Mouse (Mus musculus) liver, embryonic 12.5 days (tissue): ENCODE measurements around the gene Cd300lg. TPM values are rescaled to one million over a fixed set of nuclear protein-coding genes. Genes with fewer than 3 reads are reported as not detected.

Experiments
- ATAC-seq: fragments of 200-750 bp; cut with Nextera tagmentation; 2 replicates; pipeline ENCODE4 v1.8.0; 2017; ENCODE audit warnings: moderate number of reproducible peaks, mild to moderate bottlenecking, moderate library complexity
- H3K27ac ChIP-seq: fragments of 300-500 bp; sonication (generic); 2 replicates; pipeline ENCODE4 v1.5.1; 2016; ENCODE audit warnings: mild to moderate bottlenecking
- H3K27me3 ChIP-seq: fragments of 300-500 bp; sonication (generic); replicated peaks from 2 replicates; pipeline ENCODE4 v1.6.1; 2016; ENCODE audit warnings: mild to moderate bottlenecking, moderate library complexity
- H3K36me3 ChIP-seq: fragments of 300-500 bp; sonication (generic); 2 replicates; pipeline ENCODE4 v1.6.1; 2016; ENCODE audit warnings: mild to moderate bottlenecking, moderate library complexity
- H3K4me1 ChIP-seq: fragments of 300-500 bp; sonication (generic); 2 replicates; pipeline ENCODE4 v1.6.1; 2016
- H3K4me2 ChIP-seq: fragments of 300-500 bp; sonication (generic); 2 replicates; pipeline ENCODE4 v1.6.1; 2016; ENCODE audit warnings: mild to moderate bottlenecking, moderate library complexity
- H3K4me3 ChIP-seq: fragments of 300-500 bp; sonication (generic); 2 replicates; pipeline ENCODE4 v1.5.1; 2016; ENCODE audit warnings: mild to moderate bottlenecking, moderate library complexity
- H3K9ac ChIP-seq: fragments of 300-500 bp; sonication (generic); 2 replicates; pipeline ENCODE4 v1.6.1; 2016; ENCODE audit warnings: mild to moderate bottlenecking, moderate library complexity
- H3K9me3 ChIP-seq: fragments of 300-500 bp; sonication (generic); replicated peaks from 2 replicates; pipeline ENCODE4 v1.6.1; 2016; ENCODE audit warnings: mild to moderate bottlenecking, moderate library complexity
- WGBS: fragments of 180-500 bp; shearing (Covaris S2); methylation state at CpG from one replicate; pipeline ENCODE4 v1.1.7; 2016; ENCODE audit not compliant: insufficient replicate concordance; 5-methylcytosine and 5-hydroxymethylcytosine counted together
- polyA plus RNA-seq: library from polyadenylated mRNA; unstranded; fragments of >200 nt; fragmentation: Nextera tagmentation; extraction: Ambion mirVana; gene quantifications from 2 replicates; pipeline ENCODE4 v1.2.1, GENCODE M21; 2016

Cd300lg gene
- polyA plus RNA-seq, 1 experiment from 2014 or later = 0.51 TPM

DNA sequence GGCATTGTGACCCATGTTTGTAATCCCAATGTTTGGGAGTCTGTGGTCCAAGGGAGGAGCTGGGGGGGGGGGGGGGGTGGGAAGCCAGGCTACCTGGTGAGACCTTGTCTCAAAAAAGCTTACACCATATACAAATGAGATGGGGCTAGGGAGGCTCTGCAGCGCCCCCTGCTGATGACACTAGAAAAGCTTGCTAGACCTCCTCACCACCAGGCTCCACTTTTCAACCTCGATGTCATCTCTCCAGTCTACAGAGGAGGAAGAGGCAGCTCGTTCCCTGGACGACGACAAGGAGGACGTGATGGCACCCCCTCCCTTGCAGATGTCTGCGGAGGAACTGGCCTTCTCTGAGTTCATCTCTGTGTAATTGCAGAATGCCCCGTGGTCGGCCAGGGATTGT, 12.5 kb downstream of the Cd300lg start:
- H3K9me3 ChIP-seq = no peaks in the 10 kb centered on the region
- H3K9ac ChIP-seq = no peak overlapping the region
- peaks cover 63% of the 10 kb centered on the region for H3K27me3 ChIP-seq
- no peaks in the 10 kb centered on the region for H3K4me1 ChIP-seq
- no peak for ATAC-seq
- H3K27ac ChIP-seq = no peak overlapping the region
- no peak overlapping the region for H3K4me2 ChIP-seq
- peaks cover 6% of the 10 kb centered on the region for H3K36me3 ChIP-seq
- H3K4me3 ChIP-seq = no peak overlapping the region
- WGBS = 23% methylated on average over 9 of the region's 9 CpGs

DNA sequence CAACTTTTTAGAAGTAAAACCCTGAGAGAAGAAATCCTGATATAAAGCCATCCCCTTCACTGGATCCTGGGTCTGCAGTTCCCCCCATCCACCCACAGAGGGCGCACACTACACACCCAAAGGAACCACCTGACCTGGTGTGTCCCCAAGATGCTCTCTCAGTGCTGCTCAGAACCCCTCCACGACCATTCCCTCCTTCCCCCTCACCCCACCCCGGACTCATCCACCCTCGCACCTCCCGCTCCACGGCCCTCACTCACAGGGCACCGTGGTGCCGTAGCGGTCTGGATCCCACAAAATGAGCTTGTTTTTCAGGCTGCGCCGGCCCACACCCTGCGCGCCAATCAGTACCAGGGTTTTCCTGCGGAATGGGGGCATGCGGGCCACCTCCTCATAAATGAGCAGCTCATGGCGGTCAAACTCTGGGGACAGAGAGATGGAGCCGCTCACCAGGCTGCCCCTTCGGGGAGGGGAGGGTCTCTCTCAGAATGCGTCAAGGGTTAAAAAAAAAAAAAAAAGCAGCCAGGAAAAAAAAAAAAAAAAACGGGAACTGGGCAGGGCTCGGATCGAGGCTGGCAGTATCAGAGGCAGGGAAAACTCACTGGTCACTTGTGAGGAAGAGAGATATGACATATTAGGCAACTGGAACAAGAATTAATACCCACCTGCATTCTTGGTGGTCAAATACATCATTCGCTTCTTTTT, 20.1 kb downstream of the Cd300lg start:
- 7% methylated on average over 22 of the region's 23 CpGs for WGBS
- Histone ChIP-seq H3K27me3 (peaks cover 47% of the 10 kb centered on the region), H3K36me3 (peaks cover 55% of the 10 kb centered on the region), H3K4me1 (peaks cover 24% of the 10 kb centered on the region), H3K9ac (no peak overlapping the region), H3K4me3 (peak overlapping the region; percentile 36), H3K9me3 (no peaks in the 10 kb centered on the region), H3K27ac (no peak overlapping the region), H3K4me2 (peak overlapping the region; percentile 65)
- peak; percentile 47 for ATAC-seq

DNA sequence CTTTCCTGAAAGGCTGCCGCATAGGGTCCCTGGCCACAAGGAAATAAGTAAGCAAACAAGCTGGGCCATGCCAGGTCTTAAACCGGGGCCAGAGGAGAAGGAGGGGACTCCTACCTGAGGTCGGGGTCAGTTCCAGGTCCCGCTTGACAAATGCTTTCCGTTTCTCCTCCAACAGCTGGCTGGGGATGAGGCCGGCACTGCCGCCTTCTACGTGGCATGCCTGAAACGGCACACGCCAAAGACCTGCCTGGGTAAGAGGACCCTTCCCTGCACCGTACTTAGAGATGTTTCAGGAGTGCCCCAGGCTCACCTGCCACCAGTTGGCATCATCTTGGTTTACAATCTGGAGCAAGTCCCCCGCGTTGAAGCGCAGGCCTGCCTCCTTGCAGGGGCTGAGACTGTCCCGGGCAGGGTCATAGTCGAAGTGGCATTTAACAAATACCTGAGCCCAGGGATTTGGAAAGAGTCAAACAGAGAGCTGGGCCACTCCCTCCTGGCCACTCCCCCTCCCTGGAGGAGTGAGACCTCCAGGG, 20.7 kb downstream of the Cd300lg start:
- H3K4me2 ChIP-seq = no peak overlapping the region
- 0 out of 2 replicates have a peak overlapping the region, but pooled peaks have one; percentile 2 for H3K9ac ChIP-seq
- H3K4me3 ChIP-seq = no peak overlapping the region
- peaks cover 56% of the 10 kb centered on the region for H3K36me3 ChIP-seq
- H3K27me3 ChIP-seq = peaks cover 41% of the 10 kb centered on the region
- no peak for ATAC-seq
- WGBS = 34% methylated on average over 16 of the region's 16 CpGs
- H3K4me1 ChIP-seq = peaks cover 24% of the 10 kb centered on the region
- H3K27ac ChIP-seq = no peak overlapping the region
- H3K9me3 ChIP-seq = no peaks in the 10 kb centered on the region

DNA sequence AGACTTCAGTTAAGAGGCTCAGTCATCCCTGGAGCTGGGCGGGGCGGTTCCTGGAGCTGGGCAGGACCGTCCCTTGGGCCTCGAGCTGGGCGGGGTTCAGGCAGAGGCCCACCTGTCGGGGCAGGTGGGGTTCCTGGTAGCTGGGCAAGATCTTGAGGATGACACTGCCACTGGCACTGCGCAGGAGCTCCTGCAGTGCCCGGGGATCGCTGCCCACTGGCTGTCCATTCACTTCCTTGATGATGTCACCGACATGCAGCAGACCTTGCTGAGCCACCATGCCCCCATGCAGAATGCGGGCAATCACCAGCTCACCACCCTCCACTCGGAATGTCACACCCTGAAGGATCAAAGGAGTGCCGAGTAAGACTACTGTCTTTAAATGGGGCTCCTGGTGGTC, 21.8 kb downstream of the Cd300lg start:
- H3K27ac ChIP-seq = no peak overlapping the region
- H3K9me3 ChIP-seq = no peaks in the 10 kb centered on the region
- ATAC-seq = no peak
- H3K36me3 ChIP-seq = peaks cover 56% of the 10 kb centered on the region
- peaks cover 30% of the 10 kb centered on the region for H3K27me3 ChIP-seq
- no peak overlapping the region for H3K4me3 ChIP-seq
- 57% methylated on average over 13 of the region's 13 CpGs for WGBS
- no peak overlapping the region for H3K9ac ChIP-seq
- H3K4me1 ChIP-seq = peaks cover 27% of the 10 kb centered on the region
- H3K4me2 ChIP-seq = no peak overlapping the region

DNA sequence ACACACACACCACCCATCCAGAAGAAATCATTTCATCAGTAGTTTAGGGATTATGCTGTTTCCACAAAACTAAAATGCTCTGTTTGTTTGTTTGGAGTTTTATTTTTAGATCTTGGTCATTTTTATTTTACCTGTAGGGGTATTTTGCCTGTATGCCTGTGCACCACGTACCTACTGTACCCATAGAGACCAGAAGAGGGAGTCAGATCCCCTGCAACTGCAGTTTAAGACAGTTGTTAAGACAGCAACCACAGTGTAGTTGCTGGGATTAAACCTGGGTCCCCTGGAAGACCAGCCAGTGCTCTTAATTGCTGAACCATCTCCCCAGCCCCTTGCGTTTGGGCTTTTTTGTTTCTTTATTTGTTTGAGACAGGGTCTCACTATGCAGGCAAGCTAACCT, 27.7 kb downstream of the Cd300lg start:
- Histone ChIP-seq H3K9me3 (no peaks in the 10 kb centered on the region), H3K4me2 (no peak overlapping the region), H3K4me1 (peaks cover 16% of the 10 kb centered on the region; the same call in 1 of the 2 replicates), H3K27ac (no peak overlapping the region), H3K4me3 (no peak overlapping the region), H3K27me3 (peaks cover 25% of the 10 kb centered on the region), H3K9ac (no peak overlapping the region), H3K36me3 (peaks cover 14% of the 10 kb centered on the region)
- ATAC-seq = no peak
- 24% methylated on average over 2 of the region's 2 CpGs for WGBS

DNA sequence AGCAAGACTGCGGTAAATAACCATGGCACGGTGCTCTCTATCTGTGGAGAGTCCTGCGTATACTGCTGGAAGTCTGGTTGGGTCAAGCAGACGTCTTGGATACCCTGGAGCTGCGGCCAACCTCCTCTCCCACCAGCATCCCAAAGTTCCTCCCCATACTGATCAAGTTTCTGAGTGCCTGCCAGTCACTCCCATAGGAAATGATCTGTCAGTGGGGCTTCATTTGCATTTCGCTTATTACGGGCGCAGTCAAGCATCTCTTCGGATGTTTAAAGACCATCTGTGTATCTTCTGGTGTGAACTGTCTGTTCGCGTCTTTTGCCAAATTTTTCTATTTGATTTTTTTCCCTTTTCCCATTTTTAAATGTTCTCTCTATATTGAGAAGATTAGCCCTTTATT, 28.3 kb downstream of the Cd300lg start:
- 54% methylated on average over 11 of the region's 11 CpGs for WGBS
- H3K4me3 ChIP-seq = no peak overlapping the region
- H3K4me1 ChIP-seq = peaks cover 17% of the 10 kb centered on the region; the same call in 1 of the 2 replicates
- no peak overlapping the region for H3K27ac ChIP-seq
- H3K36me3 ChIP-seq = peaks cover 12% of the 10 kb centered on the region
- no peak for ATAC-seq
- H3K4me2 ChIP-seq = no peak overlapping the region
- no peak overlapping the region for H3K9ac ChIP-seq
- no peaks in the 10 kb centered on the region for H3K9me3 ChIP-seq
- H3K27me3 ChIP-seq = peaks cover 31% of the 10 kb centered on the region

DNA sequence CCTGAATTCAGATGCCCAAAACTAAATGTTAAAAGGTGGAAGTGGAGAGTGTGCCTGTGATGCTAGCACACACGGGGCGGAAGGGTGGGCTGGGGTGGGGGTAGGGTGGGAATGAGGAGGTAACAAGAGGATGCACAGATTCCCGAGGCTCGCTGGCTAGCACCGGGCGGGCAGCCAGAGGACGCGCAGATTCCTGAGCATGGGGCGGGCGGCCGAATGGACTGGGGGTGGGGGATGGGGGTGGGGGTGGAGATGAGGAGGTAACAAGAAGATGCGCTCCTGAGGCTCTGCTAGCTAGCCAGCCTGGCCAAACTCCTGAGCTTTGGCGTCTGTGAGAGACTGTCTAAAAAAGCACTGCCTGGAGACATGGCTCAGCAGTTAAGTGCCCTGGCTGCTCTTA, 29.1 kb downstream of the Cd300lg start:
- Histone ChIP-seq H3K36me3 (peaks cover 19% of the 10 kb centered on the region), H3K9me3 (no peaks in the 10 kb centered on the region), H3K4me3 (no peak overlapping the region), H3K4me1 (peaks cover 17% of the 10 kb centered on the region; the same call in 1 of the 2 replicates), H3K27ac (no peak overlapping the region), H3K27me3 (peaks cover 32% of the 10 kb centered on the region), H3K4me2 (peak overlapping the region; percentile 17; the same call in 1 of the 2 replicates), H3K9ac (no peak overlapping the region)
- WGBS = 10% methylated on average over 13 of the region's 13 CpGs
- no peak for ATAC-seq

DNA sequence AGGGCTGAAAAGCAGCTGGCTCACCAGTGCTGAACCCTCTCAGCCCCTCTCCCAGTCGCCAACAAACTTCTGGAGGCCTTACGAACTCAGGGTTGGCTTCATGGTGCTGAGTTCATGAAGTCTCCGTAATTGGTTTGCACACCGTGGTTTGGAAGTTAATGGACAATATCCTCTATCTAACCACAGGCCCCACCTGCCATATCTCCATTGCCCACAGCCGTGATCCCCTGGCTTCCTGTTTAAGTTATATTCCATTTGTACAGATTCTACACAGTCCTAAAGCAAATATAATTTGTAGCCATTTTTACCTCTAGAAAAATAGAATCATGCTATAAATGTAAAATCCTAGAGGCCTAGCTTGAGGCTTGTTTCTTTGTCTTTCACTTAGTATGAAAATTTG, 31.4 kb downstream of the Cd300lg start:
- H3K36me3 ChIP-seq = peaks cover 28% of the 10 kb centered on the region
- H3K27me3 ChIP-seq = peaks cover 32% of the 10 kb centered on the region
- no peak overlapping the region for H3K4me3 ChIP-seq
- H3K9ac ChIP-seq = no peak overlapping the region
- ATAC-seq = no peak
- WGBS = 28% methylated on average over 5 of the region's 5 CpGs
- H3K9me3 ChIP-seq = no peaks in the 10 kb centered on the region
- H3K4me1 ChIP-seq = peaks cover 24% of the 10 kb centered on the region
- H3K27ac ChIP-seq = no peak overlapping the region
- no peak overlapping the region for H3K4me2 ChIP-seq

DNA sequence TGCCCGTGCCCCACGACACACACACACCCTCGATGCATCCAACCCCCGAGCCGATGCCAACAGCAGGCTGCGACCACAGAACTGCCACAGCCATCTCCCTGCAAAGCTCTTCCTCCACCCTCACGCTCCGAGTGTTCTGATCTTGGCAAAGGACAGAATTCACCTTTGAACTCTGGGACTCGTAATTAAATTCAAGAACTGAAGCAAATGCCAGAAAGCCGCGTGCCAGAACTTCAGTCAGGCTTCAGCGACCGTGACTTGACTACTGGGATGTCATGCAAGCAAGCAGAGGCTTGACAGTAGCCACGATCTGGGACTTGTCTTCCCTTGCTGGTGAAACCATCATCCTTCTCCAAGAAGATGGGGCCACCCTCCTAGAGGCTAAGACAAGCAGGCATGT, 32.4 kb downstream of the Cd300lg start:
- ATAC-seq = no peak
- peaks cover 22% of the 10 kb centered on the region for H3K4me1 ChIP-seq
- 81% methylated on average over 14 of the region's 14 CpGs for WGBS
- H3K4me3 ChIP-seq = no peak overlapping the region
- no peaks in the 10 kb centered on the region for H3K9me3 ChIP-seq
- no peak overlapping the region for H3K27ac ChIP-seq
- H3K27me3 ChIP-seq = peaks cover 32% of the 10 kb centered on the region
- H3K9ac ChIP-seq = no peak overlapping the region
- H3K36me3 ChIP-seq = peaks cover 38% of the 10 kb centered on the region
- no peak overlapping the region for H3K4me2 ChIP-seq

DNA sequence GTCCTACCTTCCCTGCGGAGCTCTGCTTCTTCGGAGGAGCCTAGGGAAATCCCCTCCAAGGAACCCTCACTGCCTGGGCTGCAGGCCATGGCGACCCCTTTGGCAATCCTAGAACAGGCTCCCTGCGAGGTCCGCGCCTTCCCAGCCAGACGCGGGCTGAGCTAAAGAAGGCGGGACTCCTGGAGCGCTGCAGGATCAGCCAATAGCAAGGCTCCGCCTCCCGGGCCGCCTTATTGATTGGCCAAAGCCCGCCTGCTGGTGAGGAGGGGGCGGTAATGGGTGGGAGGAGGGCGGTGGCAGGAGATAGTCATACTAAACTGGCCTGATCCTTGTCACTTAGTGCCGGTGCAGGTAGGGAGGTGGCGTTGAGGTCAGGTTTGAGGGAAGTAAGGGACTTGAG, 41.0 kb downstream of the Cd300lg start:
- peak; percentile 71 for ATAC-seq
- no peak overlapping the region for H3K27ac ChIP-seq
- peak overlapping the region; percentile 58; the same call in 1 of the 2 replicates for H3K9ac ChIP-seq
- peaks cover 56% of the 10 kb centered on the region for H3K36me3 ChIP-seq
- H3K4me2 ChIP-seq = peak overlapping the region; percentile 70
- peak overlapping the region; percentile 41 for H3K4me3 ChIP-seq
- no peaks in the 10 kb centered on the region for H3K9me3 ChIP-seq
- WGBS = 4% methylated on average over 18 of the region's 18 CpGs
- H3K4me1 ChIP-seq = peaks cover 36% of the 10 kb centered on the region
- peaks cover 26% of the 10 kb centered on the region for H3K27me3 ChIP-seq

DNA sequence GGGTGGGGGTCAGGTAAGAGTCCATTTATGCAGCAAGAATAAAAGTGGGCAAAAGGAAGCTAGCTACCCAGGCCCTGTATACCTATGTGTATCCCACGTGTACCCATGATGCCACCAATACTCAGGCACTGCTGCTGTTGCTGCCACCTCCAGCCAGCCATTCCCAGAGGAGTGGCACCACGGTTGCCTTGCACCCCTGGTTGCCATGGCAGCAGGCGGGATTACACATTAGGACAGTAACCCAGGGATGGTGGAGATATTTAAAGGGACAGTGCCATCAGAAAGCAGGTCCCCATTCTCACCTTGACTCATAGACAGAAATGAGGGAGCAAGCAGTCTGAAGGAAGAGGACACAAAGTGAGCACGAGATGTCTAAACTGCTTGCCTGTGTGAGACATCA, 41.9 kb downstream of the Cd300lg start:
- Histone ChIP-seq H3K4me2 (peak overlapping the region; percentile 70), H3K4me1 (peaks cover 42% of the 10 kb centered on the region), H3K9me3 (no peaks in the 10 kb centered on the region), H3K36me3 (peaks cover 50% of the 10 kb centered on the region), H3K4me3 (no peak overlapping the region), H3K27me3 (peaks cover 26% of the 10 kb centered on the region), H3K9ac (no peak overlapping the region), H3K27ac (no peak overlapping the region)
- no peak for ATAC-seq
- WGBS = 76% methylated on average over 4 of the region's 4 CpGs

DNA sequence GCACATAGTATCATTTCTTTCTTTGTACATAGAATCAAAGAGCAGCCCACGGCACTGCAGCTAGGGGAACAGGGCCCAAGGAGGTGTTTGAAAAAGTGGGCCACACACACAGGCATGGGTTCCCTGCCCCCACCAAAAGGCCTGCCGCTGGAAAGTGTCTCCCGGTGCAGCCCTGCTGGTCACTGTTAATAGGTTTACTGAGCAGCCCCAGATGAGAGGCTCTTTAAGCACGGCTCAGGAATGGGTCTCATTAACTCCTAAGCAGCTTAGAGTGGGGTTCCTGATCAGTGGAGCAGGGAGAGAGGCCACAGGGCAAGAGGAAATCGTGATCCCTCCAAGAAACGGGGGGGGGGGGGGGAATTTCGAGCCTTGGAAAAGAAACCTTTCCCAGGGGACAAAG, 42.9 kb downstream of the Cd300lg start:
- WGBS = 69% methylated on average over 7 of the region's 7 CpGs
- Histone ChIP-seq H3K4me1 (peaks cover 47% of the 10 kb centered on the region), H3K4me3 (no peak overlapping the region), H3K9ac (no peak overlapping the region), H3K36me3 (peaks cover 41% of the 10 kb centered on the region), H3K4me2 (no peak overlapping the region), H3K27ac (no peak overlapping the region), H3K9me3 (no peaks in the 10 kb centered on the region), H3K27me3 (peaks cover 26% of the 10 kb centered on the region)
- no peak for ATAC-seq
